Mouse (Mus musculus) ES-Bruce4 (cell line): ENCODE data around the gene Arl15. TPM values are rescaled to one million over a fixed set of nuclear protein-coding genes. Genes with fewer than 3 reads are reported as not detected.

Source experiments
- H3K27ac ChIP-seq: 2 replicates; pipeline ENCODE4 v1.5.1; 2012; ENCODE audit warnings: low read length, inconsistent platforms; ENCODE audit not compliant: insufficient read depth
- H3K27me3 ChIP-seq: 2 replicates; pipeline ENCODE4 v1.6.1; 2012; ENCODE audit warnings: mild to moderate bottlenecking, low read length, inconsistent platforms; ENCODE audit not compliant: control insufficient read depth, poor library complexity, insufficient read depth, severe bottlenecking
- H3K36me3 ChIP-seq: 2 replicates; pipeline ENCODE4 v1.6.1; 2012; ENCODE audit warnings: inconsistent platforms, mild to moderate bottlenecking, low read length, moderate library complexity; ENCODE audit not compliant: control insufficient read depth, poor library complexity, insufficient read depth, severe bottlenecking
- H3K4me1 ChIP-seq: one replicate; pipeline ENCODE4 v1.8.1; 2011; ENCODE audit warnings: low read length; ENCODE audit not compliant: control insufficient read depth, insufficient read depth
- H3K4me3 ChIP-seq: 2 replicates; pipeline ENCODE4 v1.5.1; 2011; ENCODE audit warnings: low read depth, mild to moderate bottlenecking, low read length
- H3K9ac ChIP-seq: 2 replicates; pipeline ENCODE4 v1.6.1; 2012; ENCODE audit warnings: low read depth, mild to moderate bottlenecking, inconsistent platforms; ENCODE audit not compliant: poor library complexity, severe bottlenecking
- H3K9me3 ChIP-seq: replicated peaks from 2 replicates; pipeline ENCODE4 v1.6.1; 2012; ENCODE audit warnings: mild to moderate bottlenecking, low read length, inconsistent platforms; ENCODE audit not compliant: control insufficient read depth, poor library complexity, insufficient read depth, severe bottlenecking
- CTCF ChIP-seq: IDR thresholded peaks from one replicate; pipeline ENCODE4 v1.8.1; 2011; ENCODE audit warnings: low read depth, low read length
- EP300 ChIP-seq: IDR thresholded peaks from 2 replicates; pipeline ENCODE4 v1.6.1; 2011; ENCODE audit warnings: low read depth, low read length; ENCODE audit not compliant: insufficient read depth
- POLR2A ChIP-seq: IDR thresholded peaks from one replicate; pipeline ENCODE4 v1.8.1; 2011; ENCODE audit warnings: low read length; ENCODE audit not compliant: insufficient read depth
- polyA plus RNA-seq: library from polyadenylated mRNA; stranded (reverse); fragments of >200 nt; gene quantifications from 2 replicates; pipeline ENCODE4 v1.2.4, GENCODE M21; 2011; ENCODE audit warnings: low read depth; ENCODE audit not compliant: missing spikeins, insufficient read depth, insufficient read length

Arl15 gene
- polyA plus RNA-seq, 1 experiment = 53.3 TPM

DNA sequence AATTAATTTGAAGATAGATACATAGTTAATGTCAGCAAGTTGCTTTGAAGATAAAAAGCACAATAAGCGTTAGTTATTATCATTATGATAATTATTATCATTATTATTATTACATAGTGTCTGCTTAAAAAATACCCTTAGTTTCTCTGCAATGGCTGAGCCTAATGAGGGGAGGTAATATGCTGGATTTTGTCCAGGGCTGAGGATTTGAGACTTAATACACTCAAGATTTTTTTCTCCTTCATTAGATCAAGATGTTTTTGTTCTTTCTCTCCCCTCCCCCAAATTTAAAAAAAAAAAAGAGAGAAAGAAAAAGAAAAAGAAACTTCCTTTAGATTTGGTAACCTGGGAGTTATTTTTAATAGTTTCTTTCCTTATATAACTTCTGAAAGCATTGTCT lies 180.6 kb downstream of the Arl15 start:
- H3K4me3 ChIP-seq = no peak overlapping the region
- H3K27me3 ChIP-seq = no peaks in the 10 kb centered on the region
- TF ChIP-seq EP300 (no peak), POLR2A (no peak), CTCF (no peak)
- H3K9ac ChIP-seq = no peak overlapping the region
- no peak overlapping the region for H3K27ac ChIP-seq
- H3K36me3 ChIP-seq = no peaks in the 10 kb centered on the region
- H3K9me3 ChIP-seq = no peaks in the 10 kb centered on the region
- no peaks in the 10 kb centered on the region for H3K4me1 ChIP-seq

DNA sequence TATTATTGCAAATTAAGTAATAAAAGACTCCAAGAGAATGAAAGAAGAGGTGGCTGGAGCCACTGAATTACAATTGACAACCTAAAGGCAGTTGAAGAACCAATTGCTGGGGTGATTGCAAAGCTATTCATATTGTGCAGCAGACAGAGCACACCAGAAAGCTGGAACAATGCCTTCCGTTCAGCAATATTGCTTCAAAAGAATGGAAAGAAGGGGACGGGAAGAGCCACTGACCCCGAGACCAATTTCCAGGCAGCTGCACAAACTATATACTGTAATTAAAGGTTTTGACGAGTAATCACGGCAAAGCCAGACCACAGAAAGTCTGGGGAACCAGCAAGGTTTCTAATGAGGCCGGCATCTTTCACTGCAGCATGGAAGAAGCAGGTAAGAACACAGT lies 181.4 kb downstream of the Arl15 start:
- TF ChIP-seq POLR2A (no peak), CTCF (no peak), EP300 (no peak)
- no peaks in the 10 kb centered on the region for H3K9me3 ChIP-seq
- H3K4me1 ChIP-seq = no peaks in the 10 kb centered on the region
- no peak overlapping the region for H3K4me3 ChIP-seq
- H3K36me3 ChIP-seq = no peaks in the 10 kb centered on the region
- H3K27ac ChIP-seq = no peak overlapping the region
- H3K27me3 ChIP-seq = no peaks in the 10 kb centered on the region
- H3K9ac ChIP-seq = no peak overlapping the region

DNA sequence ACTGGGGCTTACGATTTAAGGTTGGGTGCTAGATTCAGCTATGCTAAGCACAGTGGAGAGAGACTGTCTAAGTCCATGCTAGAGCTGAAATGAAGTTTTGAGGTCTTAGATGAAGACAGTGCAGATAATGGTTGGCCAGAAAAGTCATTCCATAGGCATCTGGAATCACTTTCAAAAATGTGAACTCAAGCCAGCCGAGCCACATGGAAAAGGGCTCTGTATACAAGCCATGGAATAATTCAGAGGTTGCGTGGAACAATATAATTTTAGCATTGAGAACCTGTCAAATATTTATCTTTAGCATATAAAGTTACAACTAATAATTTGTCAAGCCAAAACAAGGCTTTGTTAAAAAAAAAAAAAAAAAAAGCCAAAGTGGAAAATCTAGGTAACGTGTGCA lies 182.6 kb downstream of the Arl15 start:
- Histone ChIP-seq H3K27me3 (no peaks in the 10 kb centered on the region), H3K36me3 (no peaks in the 10 kb centered on the region), H3K9ac (no peak overlapping the region), H3K27ac (no peak overlapping the region), H3K9me3 (no peaks in the 10 kb centered on the region), H3K4me3 (no peak overlapping the region), H3K4me1 (no peaks in the 10 kb centered on the region)
- TF ChIP-seq EP300 = no peak
- TF ChIP-seq CTCF = no peak
- no peak for TF ChIP-seq POLR2A

DNA sequence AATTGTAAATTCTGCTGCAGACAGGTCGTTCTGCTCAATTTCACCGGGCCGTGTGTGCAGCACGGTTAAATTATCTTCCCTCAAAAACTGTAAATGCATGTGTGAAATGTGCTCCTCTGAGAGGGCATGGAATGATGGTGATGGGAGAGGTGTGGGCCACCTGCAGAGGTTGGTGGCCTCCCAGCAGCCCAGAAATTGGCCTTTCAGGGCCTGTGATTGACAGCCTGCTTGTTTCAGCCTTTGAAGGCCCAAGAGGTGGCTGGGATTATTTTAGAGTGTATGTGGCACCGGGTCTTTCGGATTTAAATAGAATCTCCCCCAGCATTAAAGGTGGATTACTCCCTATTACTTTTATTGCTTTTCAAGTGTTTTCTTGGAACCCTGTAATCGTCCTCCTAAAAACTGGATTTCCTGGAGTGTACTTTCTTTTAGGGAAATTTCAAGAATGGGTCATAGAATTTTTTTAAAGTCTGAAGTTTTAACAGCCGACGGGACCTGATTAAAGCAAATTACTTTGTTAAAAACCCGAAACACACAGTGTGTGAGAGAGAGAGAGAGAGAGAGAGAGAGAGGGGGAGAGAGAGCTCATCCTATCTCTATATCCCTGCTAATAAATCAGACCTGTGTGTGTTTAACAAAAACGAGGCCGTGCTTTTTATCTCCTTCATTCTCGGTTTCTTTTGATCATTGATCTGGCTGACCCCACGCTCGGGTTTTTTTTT lies 186.6 kb downstream of the Arl15 start:
- H3K27me3 ChIP-seq = no peaks in the 10 kb centered on the region
- H3K36me3 ChIP-seq = no peaks in the 10 kb centered on the region
- no peak overlapping the region for H3K4me3 ChIP-seq
- TF ChIP-seq POLR2A = no peak
- TF ChIP-seq EP300 = no peak
- TF ChIP-seq CTCF = no peak
- H3K27ac ChIP-seq = no peak overlapping the region
- H3K9me3 ChIP-seq = no peaks in the 10 kb centered on the region
- H3K9ac ChIP-seq = no peak overlapping the region
- no peaks in the 10 kb centered on the region for H3K4me1 ChIP-seq

- Histone ChIP-seq H3K4me3 (no peak overlapping the region), H3K27ac (no peak overlapping the region), H3K9ac (no peak overlapping the region), H3K27me3 (no peaks in the 10 kb centered on the region), H3K4me1 (no peaks in the 10 kb centered on the region), H3K9me3 (no peaks in the 10 kb centered on the region), H3K36me3 (no peaks in the 10 kb centered on the region)
- TF ChIP-seq POLR2A (no peak), EP300 (no peak), CTCF (no peak)
These were observed 187.2 kb downstream of the Arl15 start for GRCm38 (mm10) chr13:113981461-113982000.

DNA sequence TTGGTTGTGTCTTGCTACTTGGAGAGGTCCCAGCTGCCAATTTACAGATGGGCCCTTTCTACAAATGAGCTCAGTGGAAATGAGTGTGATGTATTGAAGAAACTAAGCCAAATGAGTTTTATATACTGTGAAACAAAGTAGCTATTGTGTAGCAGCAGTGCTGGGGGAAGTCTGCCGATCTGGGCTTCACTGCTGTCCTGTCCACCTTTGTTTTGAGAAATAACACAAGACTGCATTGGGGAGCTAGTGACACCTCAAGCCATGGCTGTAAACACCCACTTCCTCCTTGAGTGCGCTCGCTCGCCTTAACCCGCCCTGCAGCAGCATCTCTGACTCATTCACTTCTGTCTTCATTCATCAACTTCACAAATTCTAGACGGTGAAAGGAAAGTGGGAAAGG lies 189.3 kb downstream of the Arl15 start:
- Histone ChIP-seq H3K4me3 (no peak overlapping the region), H3K9ac (no peak overlapping the region), H3K27ac (no peak overlapping the region), H3K4me1 (no peaks in the 10 kb centered on the region), H3K9me3 (no peaks in the 10 kb centered on the region), H3K36me3 (no peaks in the 10 kb centered on the region), H3K27me3 (no peaks in the 10 kb centered on the region)
- TF ChIP-seq CTCF (no peak), EP300 (no peak), POLR2A (no peak)
